Mouse (Mus musculus) neural tube, embryonic 11.5 days (tissue): Measurements from ENCODE around the gene Tnfrsf25. TPM values are rescaled to one million over a fixed set of nuclear protein-coding genes. Genes with fewer than 3 reads are reported as not detected.

Experiments
- ATAC-seq: fragments of 200-750 bp; cut with Nextera tagmentation; 2 replicates; pipeline ENCODE4 v1.8.0; 2017; ENCODE audit warnings: moderate number of reproducible peaks, mild to moderate bottlenecking, moderate TSS enrichment, moderate library complexity; ENCODE audit not compliant: insufficient read depth, low FRiP score, low TSS enrichment
- DNase-seq: peaks from one replicate; pipeline ENCODE4 v3.0.0-alpha.2; 2015; ENCODE audit warnings: low spot score
- H3K27ac ChIP-seq: fragments of 300-500 bp; sonication (generic); 2 replicates; pipeline ENCODE4 v1.5.1; 2014; ENCODE audit warnings: low read depth, mild to moderate bottlenecking, low read length
- H3K27me3 ChIP-seq: fragments of 300-500 bp; sonication (generic); 2 replicates; pipeline ENCODE4 v1.6.1; 2014; ENCODE audit warnings: mild to moderate bottlenecking, low read length, mixed read lengths; ENCODE audit not compliant: control insufficient read depth, insufficient read depth
- H3K36me3 ChIP-seq: fragments of 300-500 bp; sonication (generic); 2 replicates; pipeline ENCODE4 v1.6.1; 2014; ENCODE audit warnings: mild to moderate bottlenecking, low read length, moderate library complexity, mixed read lengths; ENCODE audit not compliant: control insufficient read depth, insufficient read depth
- H3K4me1 ChIP-seq: fragments of 300-500 bp; sonication (generic); 2 replicates; pipeline ENCODE4 v1.6.1; 2014; ENCODE audit warnings: low read length, mixed read lengths; ENCODE audit not compliant: control insufficient read depth, insufficient read depth
- H3K4me2 ChIP-seq: fragments of 300-500 bp; sonication (generic); 2 replicates; pipeline ENCODE4 v1.6.1; 2014; ENCODE audit warnings: low read depth, mild to moderate bottlenecking, moderate library complexity
- H3K4me3 ChIP-seq: fragments of 300-500 bp; sonication (generic); 2 replicates; pipeline ENCODE4 v1.5.1; 2014; ENCODE audit warnings: low read depth, low read length
- H3K9ac ChIP-seq: fragments of 300-500 bp; sonication (generic); 2 replicates; pipeline ENCODE4 v1.6.1; 2014; ENCODE audit warnings: mild to moderate bottlenecking, low read length
- H3K9me3 ChIP-seq: fragments of 300-500 bp; sonication (generic); 2 replicates; pipeline ENCODE4 v1.6.1; 2016; ENCODE audit warnings: low read length; ENCODE audit not compliant: control insufficient read depth
- WGBS: fragments of 180-500 bp; shearing (Covaris S2); extraction: QIAGEN DNeasy Blood & Tissue Kit; methylation state at CpG from one replicate; pipeline ENCODE4 v1.1.7; 2014; 5-methylcytosine and 5-hydroxymethylcytosine counted together
- polyA plus RNA-seq: library from polyadenylated mRNA; unstranded; fragments of >200 nt; fragmentation: Nextera tagmentation; extraction: Ambion mirVana; gene quantifications from 2 replicates; pipeline ENCODE4 v1.2.1, GENCODE M21; 2014

The Tnfrsf25 gene
- polyA plus RNA-seq, 1 experiment from 2014 or later = 0.42 TPM

- Histone ChIP-seq H3K4me2 (peak overlapping the region; percentile 16), H3K4me3 (peak overlapping the region; percentile 25; the same call in 1 of the 2 replicates), H3K27me3 (peaks cover 77% of the 10 kb centered on the region), H3K9me3 (no peaks in the 10 kb centered on the region), H3K4me1 (peaks cover 4% of the 10 kb centered on the region), H3K27ac (no peak overlapping the region), H3K36me3 (no peaks in the 10 kb centered on the region), H3K9ac (no peak overlapping the region)
- ATAC-seq (no peak), DNase-seq (peak; percentile 30)
- WGBS = 2% methylated on average over 50 of the region's 50 CpGs
These were observed 16.4 kb downstream of the Tnfrsf25 start for GRCm38 (mm10) chr4:152131809-152132771.

- no peak overlapping the region for H3K27ac ChIP-seq
These were observed 17.0 kb downstream of the Tnfrsf25 start for GRCm38 (mm10) chr4:152132772-152133169.

GRCm38 (mm10) chr4:152133213-152133612, 17.5 kb downstream of the Tnfrsf25 start:
- Histone ChIP-seq H3K9me3 (no peaks in the 10 kb centered on the region), H3K4me1 (peaks cover 4% of the 10 kb centered on the region), H3K4me2 (no peak overlapping the region), H3K27me3 (peaks cover 66% of the 10 kb centered on the region), H3K4me3 (no peak overlapping the region), H3K27ac (no peak overlapping the region), H3K9ac (no peak overlapping the region), H3K36me3 (no peaks in the 10 kb centered on the region)
- no peak for DNase-seq
- no peak for ATAC-seq
- WGBS = 47% methylated on average over 5 of the region's 5 CpGs

More at GRCm38 (mm10) chr4:152132772-152133169, 17.0 kb downstream of the Tnfrsf25 start:
- H3K4me3 ChIP-seq = no peak overlapping the region
- no peak overlapping the region for H3K9ac ChIP-seq
- H3K36me3 ChIP-seq = no peaks in the 10 kb centered on the region
- peaks cover 71% of the 10 kb centered on the region for H3K27me3 ChIP-seq
- WGBS = 23% methylated on average over 10 of the region's 10 CpGs
- DNase-seq = no peak
- no peaks in the 10 kb centered on the region for H3K9me3 ChIP-seq
- no peak for ATAC-seq
- H3K4me1 ChIP-seq = peaks cover 4% of the 10 kb centered on the region
- H3K4me2 ChIP-seq = no peak overlapping the region

- H3K27me3 ChIP-seq = peaks cover 58% of the 10 kb centered on the region
These were observed 18.8 kb downstream of the Tnfrsf25 start for GRCm38 (mm10) chr4:152134507-152134906.

GRCm38 (mm10) chr4:152135363-152135762, 19.6 kb downstream of the Tnfrsf25 start:
- H3K27me3 ChIP-seq = peaks cover 50% of the 10 kb centered on the region
- no peak overlapping the region for H3K27ac ChIP-seq
- DNase-seq = no peak
- no peaks in the 10 kb centered on the region for H3K36me3 ChIP-seq
- no peak overlapping the region for H3K9ac ChIP-seq
- no peak for ATAC-seq
- peaks cover 4% of the 10 kb centered on the region for H3K4me1 ChIP-seq
- H3K9me3 ChIP-seq = no peaks in the 10 kb centered on the region
- H3K4me3 ChIP-seq = no peak overlapping the region
- 82% methylated on average over 12 of the region's 12 CpGs for WGBS
- no peak overlapping the region for H3K4me2 ChIP-seq

More at GRCm38 (mm10) chr4:152134507-152134906, 18.8 kb downstream of the Tnfrsf25 start:
- no peak overlapping the region for H3K4me2 ChIP-seq
- peak; percentile 53 for DNase-seq
- peaks cover 4% of the 10 kb centered on the region for H3K4me1 ChIP-seq
- no peaks in the 10 kb centered on the region for H3K9me3 ChIP-seq
- H3K36me3 ChIP-seq = no peaks in the 10 kb centered on the region
- no peak overlapping the region for H3K4me3 ChIP-seq
- no peak for ATAC-seq
- H3K9ac ChIP-seq = no peak overlapping the region
- no peak overlapping the region for H3K27ac ChIP-seq

- H3K27me3 ChIP-seq = peaks cover 40% of the 10 kb centered on the region
These were observed 20.6 kb downstream of the Tnfrsf25 start for GRCm38 (mm10) chr4:152136112-152136875.

GRCm38 (mm10) chr4:152136876-152137250, 21.1 kb downstream of the Tnfrsf25 start:
- Histone ChIP-seq H3K4me1 (no peaks in the 10 kb centered on the region), H3K9ac (no peak overlapping the region), H3K27ac (no peak overlapping the region), H3K9me3 (no peaks in the 10 kb centered on the region), H3K27me3 (peaks cover 38% of the 10 kb centered on the region), H3K4me3 (no peak overlapping the region), H3K4me2 (no peak overlapping the region), H3K36me3 (no peaks in the 10 kb centered on the region)
- ATAC-seq (no peak), DNase-seq (no peak)
- 78% methylated on average over 2 of the region's 2 CpGs for WGBS

More at GRCm38 (mm10) chr4:152136112-152136875, 20.6 kb downstream of the Tnfrsf25 start:
- Histone ChIP-seq H3K4me2 (no peak overlapping the region), H3K4me3 (no peak overlapping the region), H3K9me3 (no peaks in the 10 kb centered on the region), H3K4me1 (no peaks in the 10 kb centered on the region; the same call in 1 of the 2 replicates), H3K9ac (no peak overlapping the region), H3K27ac (no peak overlapping the region), H3K36me3 (no peaks in the 10 kb centered on the region)
- 35% methylated on average over 6 of the region's 6 CpGs for WGBS
- DNase-seq (no peak), ATAC-seq (no peak)

- Histone ChIP-seq H3K9ac (no peak overlapping the region), H3K4me2 (peak overlapping the region; percentile 54), H3K36me3 (no peaks in the 10 kb centered on the region), H3K27me3 (peaks cover 21% of the 10 kb centered on the region), H3K27ac (no peak overlapping the region), H3K9me3 (no peaks in the 10 kb centered on the region), H3K4me1 (no peaks in the 10 kb centered on the region), H3K4me3 (peak overlapping the region; percentile 31)
- WGBS = 2% methylated on average over 49 of the region's 51 CpGs
- ATAC-seq (peak; percentile 77), DNase-seq (peak; percentile 87)
These were observed 22.9 kb downstream of the Tnfrsf25 start for GRCm38 (mm10) chr4:152138497-152139260.
